Mouse (Mus musculus): Measurements from ENCODE around the gene Tmem88. TPM values are rescaled to one million over a fixed set of nuclear protein-coding genes. Genes with fewer than 3 reads are reported as not detected.

Gene Tmem88
- polyA plus RNA-seq, 1 experiment from 2014 or later: 6.6 TPM

DNA sequence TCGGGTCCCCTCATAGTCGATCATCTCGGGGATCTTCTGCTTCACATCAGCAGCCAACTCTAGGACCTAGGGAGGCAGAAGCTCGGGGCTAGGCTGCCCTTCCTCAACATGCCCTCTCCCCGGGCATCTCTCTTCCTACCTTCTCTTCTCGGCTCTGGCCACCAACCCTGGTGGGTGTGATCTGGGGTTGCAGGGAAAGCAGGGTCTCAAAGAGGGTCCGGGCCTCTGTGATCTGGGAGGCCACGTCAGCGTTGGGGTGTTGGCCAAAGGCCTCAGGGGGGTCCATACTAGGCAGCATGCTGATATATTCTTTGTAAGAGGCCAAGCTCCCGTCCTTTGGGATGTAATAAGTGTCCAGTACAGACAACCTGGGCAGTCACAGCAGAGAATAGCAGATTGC is 24.8 kb upstream of the Tmem88 start:
- Histone ChIP-seq H3K4me3 (no peak overlapping the region), H3K9ac (no peak overlapping the region), H3K36me3 (ENCODE audit: poor library complexity, severe bottlenecking) (no peaks in the 10 kb centered on the region), H3K27me3 (peaks cover 32% of the 10 kb centered on the region), H3K4me1 (peaks cover 35% of the 10 kb centered on the region), H3K4me2 (no peak overlapping the region), H3K27ac (no peak overlapping the region), H3K9me3 (replicated peaks) (no peaks in the 10 kb centered on the region)
- WGBS: 92% methylated on average over 10 of the region's 10 CpGs
- no peak for ATAC-seq

DNA sequence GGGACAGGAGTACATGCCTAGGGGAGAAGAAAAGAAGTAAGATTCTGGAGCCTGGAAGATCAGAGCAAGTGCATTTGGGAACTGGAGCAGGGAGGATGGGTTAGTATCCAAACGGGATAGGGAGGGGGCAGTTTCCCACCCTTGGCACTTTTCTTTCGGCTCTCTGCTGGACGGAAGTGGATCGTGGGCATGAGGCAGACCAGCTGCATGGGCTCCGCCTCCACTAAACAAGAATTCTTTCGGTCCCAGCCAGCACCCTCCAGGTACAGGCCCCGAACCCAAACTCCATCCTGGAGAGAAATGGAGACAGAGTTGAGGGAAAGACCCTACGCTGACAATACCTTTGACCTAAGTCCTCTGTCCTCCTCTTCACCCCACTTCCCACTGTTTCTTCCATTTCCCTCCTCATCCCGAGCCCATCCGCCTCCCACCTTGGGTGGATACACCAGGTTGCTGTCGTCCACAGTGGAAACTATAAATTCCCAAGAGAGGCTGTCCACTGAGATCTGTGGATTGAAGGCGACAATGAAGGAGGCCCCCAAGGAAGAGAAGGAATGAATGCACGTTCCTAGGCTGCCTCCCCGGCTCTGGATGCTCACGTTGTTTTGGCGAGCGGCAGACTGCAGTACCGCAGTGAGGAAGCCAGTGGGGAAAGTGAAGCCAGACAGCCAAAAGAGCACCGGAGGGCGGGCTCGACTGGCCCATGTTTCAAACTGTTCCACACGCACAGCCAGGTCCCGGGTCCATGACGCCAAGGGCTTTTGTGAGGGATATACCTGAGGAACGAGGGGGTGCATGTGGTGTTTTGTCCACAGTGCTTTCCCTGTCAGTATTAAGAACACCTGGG is 23.3 kb upstream of the Tmem88 start:
- Histone ChIP-seq H3K4me3 (peak overlapping the region; percentile 8; the same call in 1 of the 2 replicates), H3K36me3 (ENCODE audit: poor library complexity, severe bottlenecking) (no peaks in the 10 kb centered on the region), H3K4me2 (peak overlapping the region; percentile 99), H3K27ac (no peak overlapping the region), H3K27me3 (peaks cover 32% of the 10 kb centered on the region), H3K9ac (peak overlapping the region; percentile 9; the same call in 1 of the 2 replicates), H3K9me3 (replicated peaks) (no peaks in the 10 kb centered on the region), H3K4me1 (peaks cover 48% of the 10 kb centered on the region)
- no peak for ATAC-seq
- WGBS: 6% methylated on average over 25 of the region's 25 CpGs

DNA sequence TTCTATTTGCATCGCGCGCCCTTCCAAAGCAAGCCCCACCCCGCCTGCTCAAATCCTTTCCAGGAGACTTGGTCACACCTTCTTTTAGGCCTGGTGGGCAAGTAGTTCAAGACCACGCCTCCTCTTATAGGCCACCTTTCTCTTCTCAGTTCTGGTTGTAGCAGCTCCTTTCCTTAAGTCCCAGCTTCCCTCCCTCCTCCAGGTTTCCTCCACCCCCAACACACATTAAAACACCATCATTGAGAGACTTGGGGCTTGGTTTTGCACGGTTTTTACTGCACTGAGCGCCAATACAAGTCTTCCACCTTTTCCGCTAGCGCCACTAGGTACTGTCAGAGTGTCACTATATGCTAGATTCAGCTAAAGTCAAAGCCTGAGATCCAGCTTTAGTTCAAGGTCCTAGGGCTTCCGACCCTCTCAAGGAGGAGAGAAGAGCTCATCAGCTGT is 22.5 kb upstream of the Tmem88 start:
- no peak overlapping the region for H3K27ac ChIP-seq
- H3K4me1 ChIP-seq: peaks cover 48% of the 10 kb centered on the region
- peak overlapping the region; percentile 9; the same call in 1 of the 2 replicates for H3K9ac ChIP-seq
- WGBS: 8% methylated on average over 10 of the region's 10 CpGs
- peak overlapping the region; percentile 99 for H3K4me2 ChIP-seq
- no peaks in the 10 kb centered on the region for H3K9me3 ChIP-seq (replicated peaks)
- peaks cover 32% of the 10 kb centered on the region for H3K27me3 ChIP-seq
- ATAC-seq: no peak
- H3K36me3 ChIP-seq (ENCODE audit: poor library complexity, severe bottlenecking): no peaks in the 10 kb centered on the region
- H3K4me3 ChIP-seq: peak overlapping the region; percentile 79

DNA sequence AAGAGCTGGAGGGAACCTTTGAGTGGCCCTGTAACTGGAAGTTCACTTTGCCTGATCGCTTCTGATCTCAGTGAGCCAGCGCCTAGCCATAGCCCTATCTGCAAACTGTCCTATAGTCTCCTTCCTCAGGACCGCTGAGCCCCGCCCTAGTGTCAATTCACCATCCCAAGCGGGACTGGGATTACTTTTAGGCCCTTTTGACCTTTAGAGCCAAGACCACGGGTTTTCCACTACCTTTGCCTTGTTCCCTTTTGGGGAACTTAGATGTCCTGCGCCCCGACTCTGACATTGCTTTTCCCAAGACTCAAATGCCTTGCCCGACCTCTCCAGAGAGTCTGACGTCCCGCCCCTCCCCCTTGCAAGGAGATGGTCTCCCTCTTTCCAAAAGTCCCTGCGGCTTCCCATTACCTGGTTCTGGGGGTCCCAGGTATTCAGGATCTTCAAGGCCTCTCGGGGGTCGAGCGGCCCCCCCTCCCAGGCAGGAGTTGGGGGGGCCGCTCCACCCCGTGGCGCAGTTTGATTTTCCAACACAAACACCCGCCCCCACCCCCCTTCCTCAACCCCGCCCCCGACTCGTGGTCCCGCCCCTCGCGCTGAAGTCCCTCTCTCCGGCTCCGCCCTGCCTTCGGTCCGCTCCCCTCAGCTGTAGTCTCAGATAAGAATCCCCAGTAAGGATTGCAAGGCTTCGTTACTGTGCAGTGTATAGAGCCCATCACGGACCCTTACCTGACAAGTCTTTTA is 21.9 kb upstream of the Tmem88 start:
- no peaks in the 10 kb centered on the region for H3K9me3 ChIP-seq (replicated peaks)
- peaks cover 32% of the 10 kb centered on the region for H3K27me3 ChIP-seq
- WGBS: under 1% methylated on average over 30 of the region's 31 CpGs
- peak overlapping the region; percentile 9; the same call in 1 of the 2 replicates for H3K9ac ChIP-seq
- H3K4me1 ChIP-seq: peaks cover 51% of the 10 kb centered on the region
- H3K27ac ChIP-seq: peak overlapping the region; percentile 99; the same call in 1 of the 2 replicates
- H3K4me2 ChIP-seq: peak overlapping the region; percentile 99
- no peaks in the 10 kb centered on the region for H3K36me3 ChIP-seq (ENCODE audit: poor library complexity, severe bottlenecking)
- peak overlapping the region; percentile 79 for H3K4me3 ChIP-seq
- ATAC-seq: no peak

DNA sequence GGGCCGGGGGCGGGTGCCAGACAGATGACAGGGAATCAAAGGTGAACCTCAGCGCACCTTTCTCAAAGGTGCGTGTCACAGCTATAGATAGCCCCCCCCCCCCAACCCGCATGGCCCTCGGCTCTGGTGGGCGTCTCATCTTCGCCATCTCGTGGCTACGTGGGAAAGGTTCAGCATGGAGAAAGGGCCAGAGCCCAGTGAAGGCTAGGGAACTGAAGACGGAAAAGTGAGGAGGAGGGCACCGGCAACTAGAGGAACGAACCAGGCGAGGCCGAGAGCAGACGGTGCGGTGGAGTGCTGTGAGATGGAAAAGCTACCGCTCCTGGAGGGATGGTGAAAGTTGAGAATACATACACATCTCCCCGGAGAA is 21.4 kb upstream of the Tmem88 start:
- no peaks in the 10 kb centered on the region for H3K36me3 ChIP-seq (ENCODE audit: poor library complexity, severe bottlenecking)
- H3K27me3 ChIP-seq: peaks cover 32% of the 10 kb centered on the region
- peak overlapping the region; percentile 99 for H3K4me2 ChIP-seq
- H3K9ac ChIP-seq: peak overlapping the region; percentile 9
- no peak for ATAC-seq
- H3K4me1 ChIP-seq: peaks cover 56% of the 10 kb centered on the region
- H3K9me3 ChIP-seq (replicated peaks): no peaks in the 10 kb centered on the region
- H3K4me3 ChIP-seq: peak overlapping the region; percentile 79
- H3K27ac ChIP-seq: peak overlapping the region; percentile 99
- 2% methylated on average over 19 of the region's 19 CpGs for WGBS

DNA sequence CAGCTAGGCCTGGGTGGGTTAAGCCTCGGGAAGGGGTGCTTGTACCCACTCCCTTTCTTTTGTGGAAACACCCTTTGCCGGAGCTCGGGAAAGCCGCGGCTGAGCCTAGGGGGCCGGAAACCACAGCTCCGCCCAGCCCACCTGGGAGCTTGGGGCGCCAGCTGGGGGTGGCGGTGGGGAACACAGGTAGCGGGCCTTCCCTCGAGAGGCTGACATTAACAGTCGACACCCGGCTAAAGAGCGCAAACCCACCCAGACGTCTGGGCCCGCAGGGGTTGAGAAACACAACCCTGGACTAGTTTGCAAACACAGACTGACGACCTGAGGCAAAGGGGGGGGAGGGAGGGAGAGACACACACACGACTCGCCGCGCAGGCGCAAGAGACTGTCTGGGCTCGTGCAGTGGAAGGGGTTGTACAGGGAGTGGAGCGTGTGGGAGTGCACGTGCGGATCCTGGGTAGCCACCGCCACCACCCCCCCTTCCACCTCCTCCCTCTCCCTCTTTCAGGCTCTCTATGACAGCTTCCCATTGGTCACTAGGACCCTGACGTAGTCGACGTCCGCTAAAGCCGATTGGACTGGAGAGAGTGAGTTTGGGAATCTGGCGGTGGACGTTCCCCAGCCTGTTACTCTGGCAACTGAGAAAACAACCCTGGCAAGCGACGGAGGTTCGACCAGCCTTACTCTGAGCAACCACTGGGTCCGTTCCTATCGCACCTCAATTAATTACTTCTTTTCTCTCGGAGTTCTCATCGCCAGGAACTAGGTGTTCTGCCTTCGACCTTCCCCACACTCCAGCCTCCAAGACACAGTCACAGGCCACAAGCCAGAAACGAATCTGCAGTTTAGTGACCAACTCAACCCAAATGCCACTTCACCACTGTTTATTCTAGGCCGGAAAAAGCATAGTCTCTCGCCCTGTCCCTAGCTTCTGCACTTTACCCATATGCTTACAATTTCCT is 20.7 kb upstream of the Tmem88 start:
- H3K27me3 ChIP-seq: peaks cover 32% of the 10 kb centered on the region
- H3K4me1 ChIP-seq: peaks cover 63% of the 10 kb centered on the region
- peak overlapping the region; percentile 99 for H3K4me2 ChIP-seq
- H3K4me3 ChIP-seq: peak overlapping the region; percentile 79
- H3K9ac ChIP-seq: peak overlapping the region; percentile 72
- ATAC-seq: peak; percentile 93
- H3K36me3 ChIP-seq (ENCODE audit: poor library complexity, severe bottlenecking): no peaks in the 10 kb centered on the region
- WGBS: under 1% methylated on average over 45 of the region's 45 CpGs
- H3K27ac ChIP-seq: peak overlapping the region; percentile 99
- no peaks in the 10 kb centered on the region for H3K9me3 ChIP-seq (replicated peaks)

DNA sequence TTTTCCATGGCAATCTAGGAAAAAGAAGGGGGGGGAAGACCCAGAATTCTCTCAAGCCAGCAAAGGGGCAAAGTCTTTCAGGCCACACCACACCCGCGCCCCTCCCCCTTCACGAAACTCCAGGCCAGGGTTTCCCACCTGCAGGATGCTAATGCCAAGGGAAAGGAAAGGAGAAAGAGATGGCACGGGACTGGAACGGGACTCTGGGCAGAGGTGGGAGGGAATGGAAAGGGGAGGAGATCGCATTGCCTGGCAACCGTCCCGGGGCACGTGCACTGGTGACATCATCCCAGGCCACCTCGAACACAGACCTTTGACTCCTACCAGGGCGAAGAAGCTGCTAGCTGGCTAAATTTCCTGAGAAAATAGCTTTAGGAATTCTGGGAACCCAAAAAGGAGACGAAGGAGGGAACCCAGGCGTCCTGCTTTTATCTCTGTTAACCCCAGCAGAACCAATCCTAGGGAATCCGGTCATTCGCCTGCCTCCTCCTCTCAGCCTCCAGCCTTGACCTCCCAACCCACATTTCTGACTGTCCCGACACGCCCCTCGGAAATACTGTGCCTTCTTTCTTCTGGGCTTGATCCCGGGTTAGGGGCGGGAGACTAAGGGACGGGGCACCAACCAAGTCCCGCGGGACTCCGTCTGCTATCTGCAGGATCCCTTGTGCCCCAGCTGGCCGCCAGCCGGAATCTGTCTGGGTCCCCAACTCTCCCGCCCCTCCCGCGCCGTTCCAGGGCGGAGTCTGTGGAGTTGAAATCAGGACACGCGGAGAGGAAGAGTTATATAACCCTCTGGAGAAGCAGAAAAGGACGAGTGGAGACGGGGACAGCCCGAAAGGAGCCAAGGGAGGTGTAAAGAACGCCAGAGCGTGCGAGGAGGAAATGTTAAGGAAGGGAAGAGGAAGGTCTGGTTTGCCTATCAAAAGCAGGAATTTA is 19.7 kb upstream of the Tmem88 start:
- H3K27me3 ChIP-seq: peaks cover 27% of the 10 kb centered on the region
- H3K9ac ChIP-seq: peak overlapping the region; percentile 72
- H3K9me3 ChIP-seq (replicated peaks): no peaks in the 10 kb centered on the region
- H3K4me1 ChIP-seq: peaks cover 73% of the 10 kb centered on the region
- H3K4me2 ChIP-seq: peak overlapping the region; percentile 99
- peak overlapping the region; percentile 99 for H3K27ac ChIP-seq
- WGBS: under 1% methylated on average over 39 of the region's 39 CpGs
- H3K36me3 ChIP-seq (ENCODE audit: poor library complexity, severe bottlenecking): peaks cover 7% of the 10 kb centered on the region
- H3K4me3 ChIP-seq: peak overlapping the region; percentile 79
- peak; percentile 37 for ATAC-seq

DNA sequence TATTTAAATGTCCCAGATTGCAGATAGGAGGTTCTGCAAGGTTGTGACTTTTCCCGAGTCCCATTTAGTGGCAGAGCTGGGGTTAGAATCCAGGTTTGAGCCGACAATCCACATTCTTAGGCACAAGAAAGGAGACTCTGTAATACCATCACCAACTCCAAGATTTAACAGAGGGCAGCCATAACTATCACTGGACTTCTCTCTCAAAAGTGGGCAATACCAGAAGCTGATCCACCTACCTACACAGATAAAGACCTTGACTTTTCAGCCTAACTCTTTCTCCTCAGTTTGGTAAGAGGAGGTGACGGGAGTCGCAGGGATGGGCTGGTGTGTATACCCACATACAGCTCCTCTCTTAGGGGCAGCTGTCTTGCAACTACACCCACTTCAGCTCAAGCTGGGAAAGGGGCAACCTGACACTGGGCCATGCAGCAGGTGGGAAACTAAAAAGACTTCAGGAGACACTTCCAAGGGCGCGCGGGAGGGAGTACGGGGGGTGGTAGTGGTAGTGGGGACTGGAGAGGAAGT is 19.0 kb upstream of the Tmem88 start:
- peaks cover 15% of the 10 kb centered on the region for H3K36me3 ChIP-seq (ENCODE audit: poor library complexity, severe bottlenecking)
- H3K27me3 ChIP-seq: peaks cover 20% of the 10 kb centered on the region
- H3K9ac ChIP-seq: peak overlapping the region; percentile 72
- peaks cover 81% of the 10 kb centered on the region for H3K4me1 ChIP-seq
- no peak for ATAC-seq
- WGBS: 2% methylated on average over 8 of the region's 8 CpGs
- H3K4me3 ChIP-seq: peak overlapping the region; percentile 79
- H3K4me2 ChIP-seq: peak overlapping the region; percentile 99
- no peaks in the 10 kb centered on the region for H3K9me3 ChIP-seq (replicated peaks)
- H3K27ac ChIP-seq: peak overlapping the region; percentile 99

DNA sequence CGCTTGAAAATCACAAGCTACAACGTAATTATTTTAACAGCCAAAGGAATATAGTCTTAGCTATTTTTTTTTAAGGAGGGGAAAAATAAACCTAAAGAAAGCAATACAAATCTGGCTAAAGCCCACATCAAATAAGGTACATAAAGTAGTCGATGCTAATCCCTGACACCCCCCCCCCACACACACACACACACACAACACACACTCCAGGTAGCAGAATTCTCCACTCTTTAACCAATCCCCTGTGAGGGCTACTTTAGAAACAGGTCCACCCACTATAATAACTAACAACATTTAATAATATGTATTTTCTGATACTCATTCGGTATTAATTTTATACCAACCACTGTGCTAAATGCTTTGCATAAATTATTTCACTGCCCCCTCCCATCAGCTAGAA is 18.5 kb upstream of the Tmem88 start:
- Histone ChIP-seq H3K9me3 (replicated peaks) (no peaks in the 10 kb centered on the region), H3K36me3 (ENCODE audit: poor library complexity, severe bottlenecking) (peaks cover 17% of the 10 kb centered on the region), H3K27ac (peak overlapping the region; percentile 99), H3K27me3 (peaks cover 15% of the 10 kb centered on the region), H3K4me2 (peak overlapping the region; percentile 99), H3K9ac (peak overlapping the region; percentile 72; the same call in 1 of the 2 replicates), H3K4me1 (peaks cover 83% of the 10 kb centered on the region), H3K4me3 (peak overlapping the region; percentile 79)
- 0% methylated on average over 4 of the region's 4 CpGs for WGBS
- no peak for ATAC-seq

DNA sequence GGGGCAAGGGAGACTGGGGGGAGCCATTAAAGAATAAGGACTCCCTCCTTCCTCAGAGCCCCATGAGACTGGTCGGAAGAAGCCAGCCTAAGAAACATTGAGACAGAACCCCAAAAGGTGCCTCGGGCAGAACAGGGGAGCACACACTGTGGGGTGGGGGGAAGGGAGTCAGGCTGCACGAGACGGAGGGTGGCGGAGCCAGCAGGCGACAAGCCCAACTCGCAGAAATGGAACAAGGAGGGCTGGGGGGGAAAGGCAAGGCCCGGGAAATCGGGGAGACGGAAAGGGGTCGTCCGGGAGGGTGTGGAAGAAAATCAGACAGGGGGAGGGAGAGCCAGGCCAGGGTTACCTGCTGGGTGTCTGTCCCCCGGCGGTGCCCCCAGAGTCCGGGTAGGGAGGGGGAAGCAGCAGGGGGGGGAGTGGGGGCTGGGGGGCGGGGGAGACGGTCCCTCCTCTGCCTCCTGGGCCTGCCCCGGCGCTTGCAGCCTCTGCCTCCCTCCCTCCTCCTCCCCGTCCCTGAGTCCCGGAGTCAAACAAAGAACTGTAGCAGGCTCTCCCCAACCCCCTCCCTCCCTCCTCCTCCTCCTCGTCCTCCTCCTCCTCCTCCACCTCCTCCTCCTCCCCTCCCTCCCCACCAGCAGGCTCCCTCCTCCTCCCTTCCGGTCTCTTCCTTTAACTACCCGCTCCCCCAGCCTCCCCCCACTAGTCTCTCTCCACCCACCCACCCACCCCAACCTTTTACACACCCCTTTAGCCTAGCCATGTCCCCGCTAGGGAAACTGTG is 17.8 kb upstream of the Tmem88 start:
- Histone ChIP-seq H3K27me3 (peaks cover 8% of the 10 kb centered on the region), H3K9me3 (replicated peaks) (no peaks in the 10 kb centered on the region), H3K36me3 (ENCODE audit: poor library complexity, severe bottlenecking) (peaks cover 17% of the 10 kb centered on the region), H3K4me3 (peak overlapping the region; percentile 79), H3K27ac (peak overlapping the region; percentile 99), H3K9ac (peak overlapping the region; percentile 97), H3K4me1 (peaks cover 78% of the 10 kb centered on the region), H3K4me2 (peak overlapping the region; percentile 99)
- ATAC-seq: no peak
- 1% methylated on average over 17 of the region's 25 CpGs for WGBS
